ENCODE assay signal across 7 mouse cellular contexts in the genomic region with DNA sequence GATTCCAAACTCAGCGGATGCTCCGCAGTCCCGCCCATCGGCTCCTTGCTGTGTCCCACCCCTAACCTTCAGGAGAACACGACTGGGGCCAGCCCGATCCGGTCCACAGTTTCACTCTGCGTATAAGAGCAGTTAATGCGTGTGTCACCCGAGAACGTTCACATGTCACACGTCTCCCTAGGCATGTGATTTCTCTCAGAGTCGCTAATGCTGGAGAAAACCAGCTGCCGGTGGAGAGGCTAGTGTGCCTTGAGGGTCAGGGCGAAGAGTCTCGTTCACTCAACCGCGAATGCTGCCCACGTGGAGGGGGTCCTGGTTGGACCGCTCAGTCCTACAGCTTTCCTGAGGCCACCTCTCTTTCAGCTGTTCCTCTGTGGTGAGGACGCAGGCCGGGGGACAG. TPM values are rescaled to one million over a fixed set of nuclear protein-coding genes. Genes with fewer than 3 reads are reported as not detected.
DNase-seq lines count a peak whose midpoint lies in the region.

No protein-coding gene starts in this region.

- DNase-seq in embryo, embryonic 10.5 days (ENCODE audit: low spot score): peak; percentile 72
- peak; percentile 77 to 85 for DNase-seq in heart, adult 18-20 months
- peak; percentile 81 for DNase-seq in kidney, adult 11 months
- peak; percentile 70 for DNase-seq in lung, postnatal 25 days (ENCODE audit: low spot score)
- DNase-seq in spleen, postnatal 14 days (ENCODE audit: low spot score in 2 of 2): no peak
- no peak for DNase-seq in right cerebral cortex, postnatal 25 days
- DNase-seq in thymus, postnatal 4 days: no peak

RNA-seq across cellular contexts. Expression of a gene that starts 23.1 kb away (rescaled TPM):
- 10 to 100 TPM; 86.8 to 98.2 TPM for total RNA-seq in heart, adult 18-20 months (2021)

Comparison
In these comparisons a context has a peak if more than half of its experiments do, and no peak if none do; other contexts are left out.
1. DNase-seq: peak in embryo, embryonic 10.5 days (single experiment), heart, adult 18-20 months (2 of 2), kidney, adult 11 months (single experiment) and lung, postnatal 25 days (single experiment); none in spleen, postnatal 14 days (0 of 2), right cerebral cortex, postnatal 25 days (single experiment) and thymus, postnatal 4 days (single experiment).